Mouse (Mus musculus): ENCODE data around the gene Spaca7.
"Not testable (repeated sequence)": the region's sequence is repeated elsewhere in the genome, so short reads cannot be mapped to it uniquely, and the experiment has no call there.

Gene Spaca7

GRCm38 (mm10) chr8:12609752-12610449 is 37.1 kb downstream of the Spaca7 start:
- no peak for DNase-seq (ENCODE audit: low read depth)

- DNase-seq (ENCODE audit: low read depth) = no peak
These were observed 40.4 kb downstream of the Spaca7 start for GRCm38 (mm10) chr8:12613201-12613600.

- not testable (repeated sequence) for DNase-seq (ENCODE audit: low read depth)
These were observed 44.5 kb downstream of the Spaca7 start for GRCm38 (mm10) chr8:12617369-12617768.

- no peak for DNase-seq (ENCODE audit: low read depth)
These were observed 48.9 kb downstream of the Spaca7 start for GRCm38 (mm10) chr8:12621550-12622222.

GRCm38 (mm10) chr8:12625890-12626289 is 53.1 kb downstream of the Spaca7 start:
- DNase-seq (ENCODE audit: low read depth) = no peak

- DNase-seq (ENCODE audit: low read depth) = peak; percentile 37
These were observed 56.2 kb downstream of the Spaca7 start for GRCm38 (mm10) chr8:12629079-12629478.

GRCm38 (mm10) chr8:12635366-12635765 is 62.5 kb downstream of the Spaca7 start:
- DNase-seq (ENCODE audit: low read depth) = no peak

GRCm38 (mm10) chr8:12638446-12638845 is 65.6 kb downstream of the Spaca7 start:
- no peak for DNase-seq (ENCODE audit: low read depth)

- no peak for DNase-seq (ENCODE audit: low read depth)
These were observed 68.7 kb downstream of the Spaca7 start for GRCm38 (mm10) chr8:12641527-12641926.

GRCm38 (mm10) chr8:12644341-12644740 is 71.5 kb downstream of the Spaca7 start:
- DNase-seq (ENCODE audit: low read depth) = no peak

GRCm38 (mm10) chr8:12644894-12645293 is 72.1 kb downstream of the Spaca7 start:
- no peak for DNase-seq (ENCODE audit: low read depth)

GRCm38 (mm10) chr8:12646536-12646935 is 73.7 kb downstream of the Spaca7 start:
- no peak for DNase-seq (ENCODE audit: low read depth)

- DNase-seq (ENCODE audit: low read depth) = no peak
These were observed 76.1 kb downstream of the Spaca7 start for GRCm38 (mm10) chr8:12648951-12649350.
